Mouse (Mus musculus): ENCODE measurements around the gene Fkbpl. TPM values are rescaled to one million over a fixed set of nuclear protein-coding genes. Genes with fewer than 3 reads are reported as not detected.

Gene Fkbpl
- polyA plus RNA-seq, 1 experiment = 1.4 TPM

DNA sequence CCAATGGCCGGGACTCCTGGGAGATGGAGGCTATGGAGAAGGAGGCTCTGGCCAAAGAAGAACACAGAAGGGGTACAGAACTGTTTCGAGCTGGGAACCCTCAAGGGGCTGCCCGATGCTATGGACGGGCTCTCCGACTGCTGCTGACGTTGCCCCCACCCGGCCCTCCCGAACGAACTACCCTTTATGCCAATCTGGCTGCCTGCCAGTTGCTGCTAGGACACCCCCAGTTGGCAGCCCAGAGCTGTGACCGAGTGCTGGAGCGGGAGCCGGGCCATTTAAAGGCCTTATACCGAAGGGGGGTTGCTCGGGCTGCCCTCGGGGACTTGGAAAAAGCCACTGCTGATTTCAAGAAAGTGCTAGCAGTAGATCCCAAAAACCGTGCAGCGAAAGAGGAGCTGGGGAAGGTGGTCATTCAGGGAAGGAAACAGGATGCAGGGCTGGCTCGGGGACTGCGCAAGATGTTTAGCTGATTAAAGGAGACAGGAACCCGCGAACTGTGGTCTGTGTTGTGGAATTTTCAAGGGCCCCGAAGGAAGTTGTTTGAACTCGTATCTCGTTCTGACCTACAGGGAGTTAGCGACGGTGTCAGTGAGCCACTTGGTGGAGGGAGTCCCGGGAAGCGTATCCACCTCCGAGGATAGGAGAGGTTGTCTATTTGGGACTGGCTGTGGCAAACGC, 1.4 kb downstream of the Fkbpl start:
- peaks cover 10% of the 10 kb centered on the region for H3K36me3 ChIP-seq (ENCODE audit: control insufficient read depth, insufficient read depth, low read length)
- no peak for DNase-seq (ENCODE audit: low read depth in 1 of 2, low spot score in 2 of 2)
- peaks cover 15% of the 10 kb centered on the region; the same call in 1 of the 2 replicates for H3K4me1 ChIP-seq (ENCODE audit: control insufficient read depth, insufficient read depth, insufficient read length)
- H3K4me3 ChIP-seq (ENCODE audit: extremely low read depth, insufficient read depth, insufficient read length) = no peak overlapping the region
- H3K27me3 ChIP-seq (ENCODE audit: control insufficient read depth, insufficient read depth, low read length) = no peaks in the 10 kb centered on the region
- WGBS = 72% methylated on average over 30 of the region's 30 CpGs
- TF ChIP-seq POLR2A (IDR thresholded peaks at IDR 0.05; ENCODE audit: low read depth, low read length) (no peak), CTCF (IDR thresholded peaks at IDR 0.05; ENCODE audit: extremely low read depth, insufficient read depth, insufficient read length, insufficient replicate concordance) (no peak)
- no peak overlapping the region for H3K27ac ChIP-seq (ENCODE audit: insufficient read depth, low read length)

DNA sequence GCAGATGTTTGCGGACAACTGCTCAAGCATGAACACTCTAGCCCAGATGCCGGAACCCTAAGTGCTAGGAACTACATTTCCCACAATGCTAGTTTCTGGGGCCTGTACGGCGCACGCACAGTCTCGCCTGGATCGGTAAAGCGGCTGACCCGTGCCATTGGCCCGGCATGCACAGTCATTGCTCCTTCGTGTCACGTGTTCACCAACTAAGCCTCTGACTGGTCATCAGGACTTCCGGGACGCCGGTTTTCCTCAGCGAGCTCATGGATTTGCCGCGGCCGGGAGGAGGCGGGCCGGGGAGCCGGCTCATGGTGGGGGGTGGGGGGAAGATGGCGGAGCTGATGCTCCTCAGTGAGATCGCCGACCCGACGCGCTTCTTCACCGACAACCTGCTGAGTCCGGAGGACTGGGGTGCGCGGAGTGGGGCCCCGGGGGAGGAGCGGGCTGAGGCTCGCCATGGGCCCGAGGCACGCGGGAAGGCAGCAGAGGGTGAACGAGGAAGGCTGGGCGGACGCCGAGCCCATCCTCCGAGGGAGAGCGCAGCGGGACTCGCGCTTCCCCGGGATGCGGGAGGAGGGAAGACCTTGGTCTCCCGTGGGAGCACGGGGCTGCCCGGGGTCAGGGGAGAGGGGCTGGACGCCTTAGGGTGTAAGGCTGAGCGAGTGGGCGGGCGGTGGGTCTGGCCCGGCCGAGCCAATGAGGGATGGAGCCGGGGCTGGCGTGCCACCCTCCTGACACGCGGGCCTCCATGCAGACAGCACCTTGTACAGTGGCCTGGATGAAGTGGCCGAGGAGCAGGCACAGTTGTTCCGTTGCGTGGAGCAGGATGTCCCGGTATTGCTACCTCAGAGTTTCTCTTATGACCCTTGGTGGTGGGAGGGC, 2.6 kb downstream of the Fkbpl start, which contains the start of gene Atf6b:
Gene Atf6b, plus strand, starts transcription at position 241 of the 882 bp plus-strand sequence.
- peak; percentile 93 to 96 for DNase-seq (ENCODE audit: low read depth in 1 of 2, low spot score in 2 of 2)
- no peaks in the 10 kb centered on the region for H3K27me3 ChIP-seq (ENCODE audit: control insufficient read depth, insufficient read depth, low read length)
- H3K4me3 ChIP-seq (ENCODE audit: extremely low read depth, insufficient read depth, insufficient read length) = peak within 1 kb of the TSS; percentile 92
- peak within 1 kb of the TSS; percentile 69 for H3K27ac ChIP-seq (ENCODE audit: insufficient read depth, low read length)
- WGBS = 1% methylated on average over 66 of the region's 66 CpGs
- H3K36me3 ChIP-seq (ENCODE audit: control insufficient read depth, insufficient read depth, low read length) = peaks cover 20% of the 10 kb centered on the region
- peaks cover 15% of the 10 kb centered on the region; the same call in 1 of the 2 replicates for H3K4me1 ChIP-seq (ENCODE audit: control insufficient read depth, insufficient read depth, insufficient read length)
- TF ChIP-seq POLR2A (IDR thresholded peaks at IDR 0.05; ENCODE audit: low read depth, low read length) = peak; percentile 53
- no peak for TF ChIP-seq CTCF (IDR thresholded peaks at IDR 0.05; ENCODE audit: extremely low read depth, insufficient read depth, insufficient read length, insufficient replicate concordance)

GRCm38 (mm10) chr17:34648141-34648890, 3.8 kb downstream of the Fkbpl start:
- no peak overlapping the region; the same call in 1 of the 2 replicates for H3K27ac ChIP-seq (ENCODE audit: insufficient read depth, low read length)
- H3K4me3 ChIP-seq (ENCODE audit: extremely low read depth, insufficient read depth, insufficient read length) = no peak overlapping the region
- H3K27me3 ChIP-seq (ENCODE audit: control insufficient read depth, insufficient read depth, low read length) = no peaks in the 10 kb centered on the region
- WGBS = 88% methylated on average over 16 of the region's 16 CpGs
- no peak for TF ChIP-seq CTCF (IDR thresholded peaks at IDR 0.05; ENCODE audit: extremely low read depth, insufficient read depth, insufficient read length, insufficient replicate concordance)
- TF ChIP-seq POLR2A (IDR thresholded peaks at IDR 0.05; ENCODE audit: low read depth, low read length) = no peak
- no peak for DNase-seq (ENCODE audit: low read depth in 1 of 2, low spot score in 2 of 2)
- H3K4me1 ChIP-seq (ENCODE audit: control insufficient read depth, insufficient read depth, insufficient read length) = peaks cover 15% of the 10 kb centered on the region; the same call in 1 of the 2 replicates
- peaks cover 32% of the 10 kb centered on the region for H3K36me3 ChIP-seq (ENCODE audit: control insufficient read depth, insufficient read depth, low read length)

GRCm38 (mm10) chr17:34649106-34649864, 4.7 kb downstream of the Fkbpl start:
- WGBS = 58% methylated on average over 18 of the region's 18 CpGs
- no peak overlapping the region for H3K4me3 ChIP-seq (ENCODE audit: extremely low read depth, insufficient read depth, insufficient read length)
- peaks cover 32% of the 10 kb centered on the region for H3K36me3 ChIP-seq (ENCODE audit: control insufficient read depth, insufficient read depth, low read length)
- TF ChIP-seq CTCF (IDR thresholded peaks at IDR 0.05; ENCODE audit: extremely low read depth, insufficient read depth, insufficient read length, insufficient replicate concordance) (no peak), POLR2A (IDR thresholded peaks at IDR 0.05; ENCODE audit: low read depth, low read length) (no peak)
- H3K4me1 ChIP-seq (ENCODE audit: control insufficient read depth, insufficient read depth, insufficient read length) = peaks cover 15% of the 10 kb centered on the region; the same call in 1 of the 2 replicates
- no peak for DNase-seq (ENCODE audit: low read depth in 1 of 2, low spot score in 2 of 2)
- no peaks in the 10 kb centered on the region for H3K27me3 ChIP-seq (ENCODE audit: control insufficient read depth, insufficient read depth, low read length)
- H3K27ac ChIP-seq (ENCODE audit: insufficient read depth, low read length) = peak overlapping the region; percentile 42

GRCm38 (mm10) chr17:34650781-34651180, 6.2 kb downstream of the Fkbpl start:
- peaks cover 38% of the 10 kb centered on the region for H3K36me3 ChIP-seq (ENCODE audit: control insufficient read depth, insufficient read depth, low read length)

More at GRCm38 (mm10) chr17:34650781-34651180, 6.2 kb downstream of the Fkbpl start:
- H3K4me1 ChIP-seq (ENCODE audit: control insufficient read depth, insufficient read depth, insufficient read length) = peaks cover 15% of the 10 kb centered on the region; the same call in 1 of the 2 replicates
- no peak for TF ChIP-seq POLR2A (IDR thresholded peaks at IDR 0.05; ENCODE audit: low read depth, low read length)
- TF ChIP-seq CTCF (IDR thresholded peaks at IDR 0.05; ENCODE audit: extremely low read depth, insufficient read depth, insufficient read length, insufficient replicate concordance) = no peak
- no peak overlapping the region for H3K27ac ChIP-seq (ENCODE audit: insufficient read depth, low read length)
- H3K27me3 ChIP-seq (ENCODE audit: control insufficient read depth, insufficient read depth, low read length) = no peaks in the 10 kb centered on the region
- no peak for DNase-seq (ENCODE audit: low read depth in 1 of 2, low spot score in 2 of 2)
- no peak overlapping the region for H3K4me3 ChIP-seq (ENCODE audit: extremely low read depth, insufficient read depth, insufficient read length)
- 93% methylated on average over 14 of the region's 14 CpGs for WGBS

Measured in spleen, adult 2 months (tissue).